Mouse (Mus musculus) liver, embryonic 15.5 days (tissue): ENCODE results near the gene Gm45713. TPM values are rescaled to one million over a fixed set of nuclear protein-coding genes. Genes with fewer than 3 reads are reported as not detected.
A peak's percentile ranks its signal among the peaks of the same experiment; 100 is the strongest.
"Not testable (repeated sequence)": the region's sequence is repeated elsewhere in the genome, so short reads cannot be mapped to it uniquely, and the experiment has no call there.

Source experiments
- ATAC-seq: fragments of 200-750 bp; cut with Nextera tagmentation; 2 replicates; pipeline ENCODE4 v1.8.0; 2017; ENCODE audit warnings: moderate number of reproducible peaks, mild to moderate bottlenecking, moderate library complexity; ENCODE audit not compliant: insufficient read depth
- H3K27ac ChIP-seq: fragments of 300-500 bp; sonication (generic); replicated peaks from 2 replicates; pipeline ENCODE4 v1.5.1; 2015; ENCODE audit warnings: mild to moderate bottlenecking, inconsistent platforms
- H3K27me3 ChIP-seq: fragments of 300-500 bp; sonication (generic); 2 replicates; pipeline ENCODE4 v1.6.1; 2015; ENCODE audit warnings: mild to moderate bottlenecking, inconsistent platforms
- H3K36me3 ChIP-seq: fragments of 300-500 bp; sonication (generic); replicated peaks from 2 replicates; pipeline ENCODE4 v1.6.1; 2015; ENCODE audit warnings: moderate library complexity, mild to moderate bottlenecking, inconsistent platforms
- H3K4me1 ChIP-seq: fragments of 300-500 bp; sonication (generic); replicated peaks from 2 replicates; pipeline ENCODE4 v1.6.1; 2015; ENCODE audit warnings: inconsistent platforms
- H3K4me2 ChIP-seq: fragments of 300-500 bp; sonication (generic); 2 replicates; pipeline ENCODE4 v1.6.1; 2015; ENCODE audit warnings: moderate library complexity, mild to moderate bottlenecking, inconsistent platforms
- H3K4me3 ChIP-seq: fragments of 300-500 bp; sonication (generic); replicated peaks from 2 replicates; pipeline ENCODE4 v1.5.1; 2015; ENCODE audit warnings: mild to moderate bottlenecking, inconsistent platforms
- H3K9ac ChIP-seq: fragments of 300-500 bp; sonication (generic); 2 replicates; pipeline ENCODE4 v1.6.1; 2015; ENCODE audit warnings: moderate library complexity, mild to moderate bottlenecking, inconsistent platforms
- H3K9me3 ChIP-seq: fragments of 300-500 bp; sonication (generic); replicated peaks from 2 replicates; pipeline ENCODE4 v1.6.1; 2016; ENCODE audit warnings: inconsistent platforms
- WGBS: fragments of 180-500 bp; shearing (Covaris S2); methylation state at CpG from one replicate; pipeline ENCODE4 v1.1.7; 2015; ENCODE audit warnings: mixed read lengths; ENCODE audit not compliant: insufficient replicate concordance; 5-methylcytosine and 5-hydroxymethylcytosine counted together
- polyA plus RNA-seq: library from polyadenylated mRNA; unstranded; fragments of >200 nt; fragmentation: Nextera tagmentation; extraction: Ambion mirVana; gene quantifications from 2 replicates; pipeline ENCODE4 v1.2.1, GENCODE M21; 2015

The Gm45713 gene
- polyA plus RNA-seq, 1 experiment from 2014 or later: not detected

GRCm38 (mm10) chr7:45174567-45175280 lies 38.7 kb upstream of the Gm45713 start:
- no peak overlapping the region for H3K27ac ChIP-seq
- no peaks in the 10 kb centered on the region for H3K36me3 ChIP-seq
- no peak overlapping the region for H3K4me2 ChIP-seq
- 3% methylated on average over 29 of the region's 29 CpGs for WGBS
- peaks cover 3% of the 10 kb centered on the region; the same call in 1 of the 2 replicates for H3K4me1 ChIP-seq
- no peak for ATAC-seq
- H3K4me3 ChIP-seq: no peak overlapping the region
- H3K9me3 ChIP-seq: peaks cover 7% of the 10 kb centered on the region
- no peak overlapping the region for H3K9ac ChIP-seq
- peaks cover 96% of the 10 kb centered on the region for H3K27me3 ChIP-seq

GRCm38 (mm10) chr7:45173772-45174171 lies 37.7 kb upstream of the Gm45713 start:
- not testable (repeated sequence) for H3K27ac ChIP-seq, H3K4me1 ChIP-seq, H3K4me3 ChIP-seq, ATAC-seq, H3K9ac ChIP-seq, H3K4me2 ChIP-seq, H3K36me3 ChIP-seq
- peaks cover 13% of the 10 kb centered on the region for H3K9me3 ChIP-seq
- WGBS: 43% methylated on average over 1 of the region's 1 CpGs
- peaks cover 96% of the 10 kb centered on the region for H3K27me3 ChIP-seq

GRCm38 (mm10) chr7:45172974-45173373 lies 36.9 kb upstream of the Gm45713 start:
- Histone ChIP-seq H3K27ac (no peak overlapping the region), H3K27me3 (peaks cover 96% of the 10 kb centered on the region), H3K9ac (no peak overlapping the region), H3K36me3 (no peaks in the 10 kb centered on the region), H3K4me2 (no peak overlapping the region), H3K9me3 (peaks cover 13% of the 10 kb centered on the region), H3K4me3 (no peak overlapping the region), H3K4me1 (peaks cover 3% of the 10 kb centered on the region; the same call in 1 of the 2 replicates)
- WGBS: 46% methylated on average over 7 of the region's 7 CpGs
- ATAC-seq: no peak

- Histone ChIP-seq H3K4me1 (no peaks in the 10 kb centered on the region), H3K9ac (no peak overlapping the region), H3K4me3 (no peak overlapping the region), H3K27ac (no peak overlapping the region), H3K27me3 (peaks cover 96% of the 10 kb centered on the region), H3K36me3 (no peaks in the 10 kb centered on the region), H3K9me3 (peaks cover 13% of the 10 kb centered on the region), H3K4me2 (no peak overlapping the region)
- ATAC-seq: no peak
- WGBS: 66% methylated on average over 3 of the region's 3 CpGs
Observed at GRCm38 (mm10) chr7:45169495-45169894, 33.5 kb upstream of the Gm45713 start.

- 7% methylated on average over 24 of the region's 24 CpGs for whole genome bisulfite sequencing
- Histone ChIP-seq H3K36me3 (no peaks in the 10 kb centered on the region), H3K9ac (no peak overlapping the region), H3K27me3 (peaks cover 97% of the 10 kb centered on the region), H3K4me2 (no peak overlapping the region), H3K4me1 (peaks cover 6% of the 10 kb centered on the region), H3K9me3 (peaks cover 13% of the 10 kb centered on the region), H3K27ac (no peak overlapping the region), H3K4me3 (no peak overlapping the region)
- ATAC-seq: no peak
Observed at GRCm38 (mm10) chr7:45168656-45169055, 32.6 kb upstream of the Gm45713 start.

- no peak overlapping the region for H3K4me3 ChIP-seq
Observed at GRCm38 (mm10) chr7:45167761-45168445, 31.9 kb upstream of the Gm45713 start.

GRCm38 (mm10) chr7:45166950-45167401 lies 30.9 kb upstream of the Gm45713 start:
- H3K36me3 ChIP-seq: no peaks in the 10 kb centered on the region
- no peak overlapping the region for H3K27ac ChIP-seq
- H3K9me3 ChIP-seq: peaks cover 13% of the 10 kb centered on the region
- H3K27me3 ChIP-seq: peaks cover 98% of the 10 kb centered on the region
- H3K4me3 ChIP-seq: no peak overlapping the region
- H3K4me1 ChIP-seq: peaks cover 15% of the 10 kb centered on the region
- H3K4me2 ChIP-seq: no peak overlapping the region
- H3K9ac ChIP-seq: no peak overlapping the region
- no peak for ATAC-seq
- WGBS: 16% methylated on average over 10 of the region's 10 CpGs

More at GRCm38 (mm10) chr7:45167761-45168445, 31.9 kb upstream of the Gm45713 start:
- H3K9ac ChIP-seq: no peak overlapping the region
- no peak for ATAC-seq
- no peak overlapping the region for H3K27ac ChIP-seq
- H3K4me1 ChIP-seq: peaks cover 8% of the 10 kb centered on the region
- peaks cover 99% of the 10 kb centered on the region for H3K27me3 ChIP-seq
- H3K9me3 ChIP-seq: peaks cover 13% of the 10 kb centered on the region
- WGBS: 4% methylated on average over 19 of the region's 19 CpGs
- H3K4me2 ChIP-seq: no peak overlapping the region
- H3K36me3 ChIP-seq: no peaks in the 10 kb centered on the region

GRCm38 (mm10) chr7:45165701-45166100 lies 29.7 kb upstream of the Gm45713 start:
- no peaks in the 10 kb centered on the region for H3K36me3 ChIP-seq
- H3K4me2 ChIP-seq: no peak overlapping the region
- no peak overlapping the region for H3K4me3 ChIP-seq
- peaks cover 21% of the 10 kb centered on the region for H3K4me1 ChIP-seq
- peaks cover 85% of the 10 kb centered on the region for H3K27me3 ChIP-seq
- H3K27ac ChIP-seq: no peak overlapping the region
- WGBS: 49% methylated on average over 11 of the region's 11 CpGs
- H3K9me3 ChIP-seq: peaks cover 13% of the 10 kb centered on the region
- H3K9ac ChIP-seq: no peak overlapping the region
- no peak for ATAC-seq

- no peak overlapping the region for H3K9ac ChIP-seq
- no peak overlapping the region for H3K27ac ChIP-seq
- H3K27me3 ChIP-seq: peaks cover 77% of the 10 kb centered on the region
- H3K36me3 ChIP-seq: no peaks in the 10 kb centered on the region; the same call in 1 of the 2 replicates
- H3K4me2 ChIP-seq: no peak overlapping the region
- H3K9me3 ChIP-seq: peaks cover 7% of the 10 kb centered on the region
- 49% methylated on average over 5 of the region's 5 CpGs for WGBS
- peaks cover 21% of the 10 kb centered on the region for H3K4me1 ChIP-seq
- H3K4me3 ChIP-seq: no peak overlapping the region
- ATAC-seq: no peak
Observed at GRCm38 (mm10) chr7:45164833-45165232, 28.8 kb upstream of the Gm45713 start.

GRCm38 (mm10) chr7:45163735-45164490 lies 27.9 kb upstream of the Gm45713 start, which contains the start of gene Slc17a7:
TSS of gene Slc17a7 (plus strand) at chr7:45163949.
- peak; percentile 27; the same call in 1 of the 2 replicates for ATAC-seq
- H3K36me3 ChIP-seq: no peaks in the 10 kb centered on the region; the same call in 1 of the 2 replicates
- H3K4me1 ChIP-seq: peaks cover 21% of the 10 kb centered on the region
- H3K4me2 ChIP-seq: peak within 1 kb of the TSS; percentile 75
- H3K27ac ChIP-seq: no peak within 1 kb of the TSS
- no peak within 1 kb of the TSS for H3K9ac ChIP-seq
- H3K4me3 ChIP-seq: peak within 1 kb of the TSS; percentile 51
- no peaks in the 10 kb centered on the region for H3K9me3 ChIP-seq
- peaks cover 68% of the 10 kb centered on the region for H3K27me3 ChIP-seq
- 4% methylated on average over 40 of the region's 41 CpGs for WGBS
